Mouse (Mus musculus): Measurements from ENCODE around the gene Gsx2.

DNA sequence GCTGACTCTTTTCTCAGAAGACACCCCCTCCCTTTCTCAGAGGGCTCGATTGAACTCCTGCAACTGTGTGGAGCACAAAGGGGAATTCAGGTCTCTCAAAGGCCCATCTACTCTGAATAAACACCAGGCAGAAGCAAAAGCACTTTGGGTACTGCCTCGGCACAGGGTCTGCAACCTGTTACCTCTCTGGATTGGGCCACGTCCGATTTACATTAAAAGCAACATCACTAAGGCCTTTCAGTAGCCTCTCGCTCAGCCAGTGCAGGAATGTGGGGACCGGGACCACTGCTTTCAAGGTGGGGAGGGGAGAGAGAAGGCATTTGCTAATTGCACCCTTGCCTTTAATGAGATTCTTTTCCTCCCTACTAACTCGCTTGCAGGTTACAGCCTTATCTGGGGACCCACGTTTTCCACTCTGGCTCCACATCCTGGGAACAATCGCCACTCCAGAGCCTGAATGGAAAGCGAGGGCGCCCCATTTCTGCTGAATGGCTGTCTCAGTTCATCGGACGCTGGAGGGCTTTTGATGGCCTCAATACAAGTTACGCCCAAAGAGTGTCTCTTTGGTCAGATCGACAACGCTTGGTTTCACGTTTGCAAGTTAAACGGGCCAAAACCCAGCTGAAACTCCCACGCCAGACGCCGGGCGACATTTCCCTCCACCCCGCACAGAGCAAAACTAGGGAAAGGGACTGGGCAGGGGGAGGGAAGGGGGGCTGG lies 4.6 kb upstream of the Gsx2 start:
- no peak for TF ChIP-seq CTCF (IDR thresholded peaks at IDR 0.05; ENCODE audit: extremely low read depth, insufficient read depth, low read length)
- TF ChIP-seq POLR2A (IDR thresholded peaks at IDR 0.05; ENCODE audit: extremely low read depth, insufficient read depth, low read length) = no peak
